Mouse (Mus musculus) midbrain, embryonic 13.5 days (tissue): ENCODE results near the gene Wdfy3. TPM values are rescaled to one million over a fixed set of nuclear protein-coding genes. Genes with fewer than 3 reads are reported as not detected.

ENCODE experiments used
- ATAC-seq: fragments of 200-750 bp; cut with Nextera tagmentation; 2 replicates; pipeline ENCODE4 v1.8.0; 2017; ENCODE audit warnings: mild to moderate bottlenecking, moderate TSS enrichment, moderate library complexity
- H3K27ac ChIP-seq: fragments of 300-500 bp; sonication (generic); 2 replicates; pipeline ENCODE4 v1.5.1; 2015; ENCODE audit warnings: inconsistent platforms, mild to moderate bottlenecking, moderate library complexity
- H3K27me3 ChIP-seq: fragments of 300-500 bp; sonication (generic); 2 replicates; pipeline ENCODE4 v1.6.1; 2015; ENCODE audit warnings: mild to moderate bottlenecking, inconsistent platforms
- H3K36me3 ChIP-seq: fragments of 300-500 bp; sonication (generic); 2 replicates; pipeline ENCODE4 v1.6.1; 2015; ENCODE audit warnings: mild to moderate bottlenecking, inconsistent platforms
- H3K4me1 ChIP-seq: fragments of 300-500 bp; sonication (generic); replicated peaks from 2 replicates; pipeline ENCODE4 v1.6.1; 2015; ENCODE audit warnings: inconsistent platforms
- H3K4me2 ChIP-seq: fragments of 300-500 bp; sonication (generic); replicated peaks from 2 replicates; pipeline ENCODE4 v1.6.1; 2015; ENCODE audit warnings: moderate library complexity, mild to moderate bottlenecking, inconsistent platforms
- H3K4me3 ChIP-seq: fragments of 300-500 bp; sonication (generic); replicated peaks from 2 replicates; pipeline ENCODE4 v1.5.1; 2015; ENCODE audit warnings: mild to moderate bottlenecking, inconsistent platforms
- H3K9ac ChIP-seq: fragments of 300-500 bp; sonication (generic); replicated peaks from 2 replicates; pipeline ENCODE4 v1.6.1; 2015; ENCODE audit warnings: mild to moderate bottlenecking, inconsistent platforms
- H3K9me3 ChIP-seq: fragments of 300-500 bp; sonication (generic); 2 replicates; pipeline ENCODE4 v1.6.1; 2016; ENCODE audit warnings: mild to moderate bottlenecking, inconsistent platforms
- WGBS: fragments of 180-500 bp; shearing (Covaris S2); methylation state at CpG from one replicate; pipeline ENCODE4 v1.1.7; 2015; 5-methylcytosine and 5-hydroxymethylcytosine counted together
- polyA plus RNA-seq: library from polyadenylated mRNA; unstranded; fragments of >200 nt; fragmentation: Nextera tagmentation; extraction: Ambion mirVana; gene quantifications from 2 replicates; pipeline ENCODE4 v1.2.1, GENCODE M21; 2015

Wdfy3 gene
- polyA plus RNA-seq, 1 experiment from 2014 or later: 33.6 TPM

GRCm38 (mm10) chr5:101959369-101959768 lies 110.4 kb downstream of the Wdfy3 start:
- no peak overlapping the region for H3K4me3 ChIP-seq
- no peak overlapping the region for H3K9ac ChIP-seq
- H3K36me3 ChIP-seq: peaks cover 44% of the 10 kb centered on the region
- H3K9me3 ChIP-seq: no peaks in the 10 kb centered on the region
- no peak overlapping the region for H3K4me2 ChIP-seq
- H3K4me1 ChIP-seq: 0 out of 2 replicates have a peak, but pooled peaks cover 12% of the 10 kb centered on the region
- no peak for ATAC-seq
- H3K27ac ChIP-seq: no peak overlapping the region
- no peaks in the 10 kb centered on the region for H3K27me3 ChIP-seq
- WGBS: 97% methylated on average over 13 of the region's 13 CpGs

- Histone ChIP-seq H3K9me3 (no peaks in the 10 kb centered on the region), H3K36me3 (peaks cover 47% of the 10 kb centered on the region)
- no peak for ATAC-seq
These were observed 110.8 kb downstream of the Wdfy3 start for GRCm38 (mm10) chr5:101958941-101959340.

GRCm38 (mm10) chr5:101957419-101957818 lies 112.3 kb downstream of the Wdfy3 start:
- H3K4me3 ChIP-seq: no peak overlapping the region
- 92% methylated on average over 8 of the region's 8 CpGs for WGBS
- no peak overlapping the region for H3K4me2 ChIP-seq
- H3K27ac ChIP-seq: no peak overlapping the region
- H3K27me3 ChIP-seq: no peaks in the 10 kb centered on the region
- no peak for ATAC-seq
- no peak overlapping the region for H3K9ac ChIP-seq
- peaks cover 58% of the 10 kb centered on the region for H3K36me3 ChIP-seq
- no peaks in the 10 kb centered on the region for H3K9me3 ChIP-seq
- no peaks in the 10 kb centered on the region for H3K4me1 ChIP-seq

More at GRCm38 (mm10) chr5:101958941-101959340, 110.8 kb downstream of the Wdfy3 start:
- Histone ChIP-seq H3K27me3 (no peaks in the 10 kb centered on the region), H3K9ac (no peak overlapping the region), H3K4me3 (no peak overlapping the region), H3K4me2 (no peak overlapping the region), H3K27ac (no peak overlapping the region), H3K4me1 (0 out of 2 replicates have a peak, but pooled peaks cover 11% of the 10 kb centered on the region)
- 91% methylated on average over 4 of the region's 4 CpGs for WGBS

- Histone ChIP-seq H3K36me3 (peaks cover 66% of the 10 kb centered on the region), H3K9ac (no peak overlapping the region)
- ATAC-seq: no peak
These were observed 115.1 kb downstream of the Wdfy3 start for GRCm38 (mm10) chr5:101954393-101955340.

GRCm38 (mm10) chr5:101951918-101952317 lies 117.8 kb downstream of the Wdfy3 start:
- H3K4me3 ChIP-seq: no peak overlapping the region
- 93% methylated on average over 1 of the region's 1 CpGs for WGBS
- H3K27me3 ChIP-seq: no peaks in the 10 kb centered on the region
- no peaks in the 10 kb centered on the region for H3K9me3 ChIP-seq
- no peak overlapping the region for H3K27ac ChIP-seq
- no peaks in the 10 kb centered on the region for H3K4me1 ChIP-seq
- no peak overlapping the region for H3K4me2 ChIP-seq
- H3K36me3 ChIP-seq: peaks cover 82% of the 10 kb centered on the region
- H3K9ac ChIP-seq: no peak overlapping the region
- no peak for ATAC-seq

More at GRCm38 (mm10) chr5:101954393-101955340, 115.1 kb downstream of the Wdfy3 start:
- Histone ChIP-seq H3K27ac (no peak overlapping the region), H3K27me3 (no peaks in the 10 kb centered on the region), H3K4me1 (no peaks in the 10 kb centered on the region), H3K4me3 (no peak overlapping the region), H3K4me2 (no peak overlapping the region), H3K9me3 (no peaks in the 10 kb centered on the region)
- WGBS: 91% methylated on average over 16 of the region's 16 CpGs

- Histone ChIP-seq H3K9ac (no peak overlapping the region), H3K27ac (no peak overlapping the region), H3K4me3 (no peak overlapping the region), H3K4me1 (no peaks in the 10 kb centered on the region), H3K27me3 (no peaks in the 10 kb centered on the region), H3K36me3 (peaks cover 79% of the 10 kb centered on the region), H3K9me3 (no peaks in the 10 kb centered on the region), H3K4me2 (no peak overlapping the region)
- 78% methylated on average over 8 of the region's 8 CpGs for WGBS
- ATAC-seq: no peak
These were observed 120.4 kb downstream of the Wdfy3 start for GRCm38 (mm10) chr5:101949323-101949722.

GRCm38 (mm10) chr5:101948641-101949040 lies 121.1 kb downstream of the Wdfy3 start:
- ATAC-seq: no peak
- H3K4me1 ChIP-seq: no peaks in the 10 kb centered on the region
- no peaks in the 10 kb centered on the region for H3K27me3 ChIP-seq
- no peak overlapping the region for H3K4me2 ChIP-seq
- H3K9ac ChIP-seq: no peak overlapping the region
- no peak overlapping the region for H3K27ac ChIP-seq
- H3K4me3 ChIP-seq: no peak overlapping the region
- no peaks in the 10 kb centered on the region for H3K9me3 ChIP-seq
- WGBS: 88% methylated on average over 7 of the region's 7 CpGs
- peaks cover 80% of the 10 kb centered on the region for H3K36me3 ChIP-seq

GRCm38 (mm10) chr5:101945731-101946130 lies 124.0 kb downstream of the Wdfy3 start:
- H3K27ac ChIP-seq: no peak overlapping the region
- H3K9me3 ChIP-seq: no peaks in the 10 kb centered on the region
- peaks cover 83% of the 10 kb centered on the region for H3K36me3 ChIP-seq
- WGBS: 90% methylated on average over 5 of the region's 5 CpGs
- ATAC-seq: no peak
- no peak overlapping the region for H3K9ac ChIP-seq
- no peaks in the 10 kb centered on the region for H3K27me3 ChIP-seq
- H3K4me2 ChIP-seq: no peak overlapping the region
- no peaks in the 10 kb centered on the region for H3K4me1 ChIP-seq
- H3K4me3 ChIP-seq: no peak overlapping the region

GRCm38 (mm10) chr5:101937909-101938596 lies 131.7 kb downstream of the Wdfy3 start:
- peaks cover 83% of the 10 kb centered on the region for H3K36me3 ChIP-seq
- H3K9ac ChIP-seq: no peak overlapping the region
- WGBS: 95% methylated on average over 13 of the region's 13 CpGs
- H3K4me3 ChIP-seq: no peak overlapping the region
- H3K4me1 ChIP-seq: 0 out of 2 replicates have a peak, but pooled peaks cover 5% of the 10 kb centered on the region
- no peak for ATAC-seq
- H3K9me3 ChIP-seq: no peaks in the 10 kb centered on the region
- no peak overlapping the region for H3K27ac ChIP-seq
- H3K27me3 ChIP-seq: no peaks in the 10 kb centered on the region
- no peak overlapping the region for H3K4me2 ChIP-seq

- Histone ChIP-seq H3K9ac (no peak overlapping the region), H3K27me3 (no peaks in the 10 kb centered on the region), H3K4me1 (0 out of 2 replicates have a peak, but pooled peaks cover 5% of the 10 kb centered on the region), H3K9me3 (no peaks in the 10 kb centered on the region), H3K27ac (no peak overlapping the region), H3K4me3 (no peak overlapping the region), H3K36me3 (peaks cover 80% of the 10 kb centered on the region), H3K4me2 (no peak overlapping the region)
- ATAC-seq: no peak
- WGBS: 88% methylated on average over 21 of the region's 21 CpGs
These were observed 132.4 kb downstream of the Wdfy3 start for GRCm38 (mm10) chr5:101937362-101937761.

- Histone ChIP-seq H3K4me3 (no peak overlapping the region), H3K4me1 (0 out of 2 replicates have a peak, but pooled peaks cover 5% of the 10 kb centered on the region), H3K9ac (no peak overlapping the region), H3K27me3 (no peaks in the 10 kb centered on the region), H3K4me2 (no peak overlapping the region), H3K27ac (0 out of 2 replicates have a peak overlapping the region, but pooled peaks have one; percentile 27), H3K36me3 (peaks cover 74% of the 10 kb centered on the region), H3K9me3 (no peaks in the 10 kb centered on the region)
- ATAC-seq: peak; percentile 65; the same call in 1 of the 2 replicates
- WGBS: 61% methylated on average over 16 of the region's 16 CpGs
These were observed 133.8 kb downstream of the Wdfy3 start for GRCm38 (mm10) chr5:101935893-101936292.

- 91% methylated on average over 7 of the region's 7 CpGs for WGBS
- peaks cover 73% of the 10 kb centered on the region for H3K36me3 ChIP-seq
- no peak overlapping the region for H3K4me2 ChIP-seq
- H3K9ac ChIP-seq: no peak overlapping the region
- H3K27me3 ChIP-seq: no peaks in the 10 kb centered on the region
- 0 out of 2 replicates have a peak, but pooled peaks cover 5% of the 10 kb centered on the region for H3K4me1 ChIP-seq
- no peak for ATAC-seq
- no peak overlapping the region for H3K4me3 ChIP-seq
- no peaks in the 10 kb centered on the region for H3K9me3 ChIP-seq
- no peak overlapping the region for H3K27ac ChIP-seq
These were observed 135.1 kb downstream of the Wdfy3 start for GRCm38 (mm10) chr5:101934629-101935028.
